Mouse (Mus musculus): Measurements from ENCODE around the gene Dnah8. TPM values are rescaled to one million over a fixed set of nuclear protein-coding genes. Genes with fewer than 3 reads are reported as not detected.

Gene Dnah8
- total RNA-seq, 1 experiment from 2014 or later, result 56.8 TPM

- no peak for ATAC-seq (replicated peaks in 1 of 2; ENCODE audit: insufficient read depth in 1 of 2, low FRiP score in 2 of 2, low TSS enrichment in 1 of 2, low read depth in 1 of 2, poor library complexity in 2 of 2, severe bottlenecking in 2 of 2)
Measured at GRCm38 (mm10) chr17:30874276-30874675, 250.1 kb downstream of the Dnah8 start.

- no peak for ATAC-seq (replicated peaks in 1 of 2; ENCODE audit: insufficient read depth in 1 of 2, low FRiP score in 2 of 2, low TSS enrichment in 1 of 2, low read depth in 1 of 2, poor library complexity in 2 of 2, severe bottlenecking in 2 of 2)
Measured at GRCm38 (mm10) chr17:30877456-30877855, 253.3 kb downstream of the Dnah8 start.

GRCm38 (mm10) chr17:30878626-30879025, 254.5 kb downstream of the Dnah8 start:
- no peak for ATAC-seq (replicated peaks in 1 of 2; ENCODE audit: insufficient read depth in 1 of 2, low FRiP score in 2 of 2, low TSS enrichment in 1 of 2, low read depth in 1 of 2, poor library complexity in 2 of 2, severe bottlenecking in 2 of 2)

DNA sequence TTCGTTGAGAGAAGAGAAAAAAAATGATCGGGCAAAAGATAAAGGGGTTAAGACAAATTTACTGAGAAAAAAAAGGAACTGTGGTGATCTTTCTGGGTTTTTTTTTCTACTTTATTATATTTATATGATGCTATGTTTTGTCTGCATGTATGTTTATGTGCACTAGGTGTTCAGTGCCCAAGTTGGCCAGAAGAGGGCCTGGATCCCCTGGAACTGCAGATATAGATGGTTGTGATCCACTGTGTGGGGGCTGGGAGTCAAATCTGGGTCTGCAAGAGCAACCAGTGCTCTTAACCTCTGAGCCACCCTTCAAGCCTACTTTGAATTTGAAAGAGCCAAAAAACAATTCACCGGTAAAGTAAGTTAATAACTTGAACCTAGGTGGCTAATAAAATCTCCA, 256.2 kb downstream of the Dnah8 start:
- ATAC-seq (replicated peaks in 1 of 2; ENCODE audit: insufficient read depth in 1 of 2, low FRiP score in 2 of 2, low TSS enrichment in 1 of 2, low read depth in 1 of 2, poor library complexity in 2 of 2, severe bottlenecking in 2 of 2), result no peak

DNA sequence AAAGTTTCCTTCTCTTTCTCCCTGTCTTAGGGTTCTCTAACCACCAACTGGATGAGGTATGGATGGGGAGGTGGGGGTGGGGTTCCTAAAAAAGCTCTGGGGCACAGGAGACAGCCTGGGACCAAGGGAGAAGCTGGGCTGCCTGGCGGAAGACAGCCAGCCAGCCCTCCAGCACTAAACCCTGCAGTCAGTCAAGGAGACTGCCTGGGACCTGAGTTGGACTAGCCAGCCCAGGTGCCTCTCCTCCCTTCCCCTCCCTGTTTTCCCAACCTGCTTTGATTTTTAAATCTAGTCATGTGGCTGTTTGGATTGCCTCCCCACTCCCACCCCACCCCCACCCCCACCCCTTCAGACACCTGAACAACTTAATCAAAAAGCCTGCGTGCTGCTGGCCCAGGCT, 256.8 kb downstream of the Dnah8 start:
- ATAC-seq (replicated peaks in 1 of 2; ENCODE audit: insufficient read depth in 1 of 2, low FRiP score in 2 of 2, low TSS enrichment in 1 of 2, low read depth in 1 of 2, poor library complexity in 2 of 2, severe bottlenecking in 2 of 2), result no peak

DNA sequence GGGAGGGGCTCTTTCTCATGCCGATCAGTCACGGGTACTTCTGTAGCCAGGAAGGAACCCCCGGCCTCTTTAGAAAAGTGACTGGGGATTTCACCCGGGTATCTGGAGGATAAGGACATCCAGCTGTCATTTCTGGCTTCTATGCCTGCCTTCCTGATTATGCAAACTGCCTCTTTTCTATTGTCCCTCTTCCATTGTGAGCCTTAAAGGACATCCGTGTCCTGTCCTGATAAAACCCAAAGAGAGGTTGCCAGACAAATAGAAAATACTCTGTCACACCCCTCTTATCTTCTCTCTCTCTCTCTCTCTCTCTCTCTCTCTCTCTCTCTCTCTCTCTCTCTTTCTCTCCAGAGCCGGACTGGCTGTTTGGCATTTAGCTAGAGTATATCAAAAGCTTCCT, 258.1 kb downstream of the Dnah8 start:
- no peak for ATAC-seq (replicated peaks in 1 of 2; ENCODE audit: insufficient read depth in 1 of 2, low FRiP score in 2 of 2, low TSS enrichment in 1 of 2, low read depth in 1 of 2, poor library complexity in 2 of 2, severe bottlenecking in 2 of 2)

GRCm38 (mm10) chr17:30883534-30883933, 259.4 kb downstream of the Dnah8 start:
- ATAC-seq (replicated peaks in 1 of 2; ENCODE audit: insufficient read depth in 1 of 2, low FRiP score in 2 of 2, low TSS enrichment in 1 of 2, low read depth in 1 of 2, poor library complexity in 2 of 2, severe bottlenecking in 2 of 2), result no peak

DNA sequence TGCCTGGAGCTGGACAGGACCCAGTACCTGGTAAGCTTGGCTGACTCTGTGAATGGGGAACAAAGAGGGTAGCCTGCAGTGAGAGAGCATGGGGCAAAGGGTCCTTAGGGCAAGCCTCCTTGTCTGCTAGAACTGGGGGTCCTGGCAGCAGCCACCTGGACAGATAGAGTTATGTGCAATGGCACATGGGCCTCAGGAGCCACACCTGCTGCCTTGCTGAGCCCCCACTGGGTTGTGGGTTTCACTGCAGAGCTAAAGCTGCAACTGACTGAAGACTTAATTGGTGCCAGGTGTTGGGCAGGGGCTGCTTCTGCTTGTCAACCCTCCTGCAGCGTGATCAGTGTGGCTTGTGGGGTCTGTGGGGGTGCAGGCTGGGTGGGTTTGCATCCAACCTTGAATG, 267.9 kb downstream of the Dnah8 start:
- ATAC-seq (replicated peaks in 1 of 2; ENCODE audit: insufficient read depth in 1 of 2, low FRiP score in 2 of 2, low TSS enrichment in 1 of 2, low read depth in 1 of 2, poor library complexity in 2 of 2, severe bottlenecking in 2 of 2), result no peak

DNA sequence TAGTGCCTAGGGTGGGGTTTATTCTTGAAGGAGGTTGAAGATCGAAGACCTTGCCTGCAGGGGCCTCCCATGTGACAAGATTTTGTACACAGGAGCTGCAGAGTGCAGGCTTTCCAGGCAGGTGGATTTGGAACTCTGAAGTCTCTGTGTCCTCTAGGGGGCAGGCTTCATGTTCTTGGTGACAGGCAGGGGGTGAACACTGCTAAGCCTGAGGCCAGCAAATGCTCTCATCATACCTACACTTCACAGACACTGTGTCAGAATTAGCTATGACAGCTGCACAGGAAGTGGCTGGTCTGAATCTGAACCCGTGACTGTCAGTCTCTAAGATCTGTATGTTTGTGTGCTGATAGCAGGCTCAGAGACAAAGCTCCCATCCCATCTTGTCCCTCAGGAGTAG, 268.6 kb downstream of the Dnah8 start:
- no peak for ATAC-seq (replicated peaks in 1 of 2; ENCODE audit: insufficient read depth in 1 of 2, low FRiP score in 2 of 2, low TSS enrichment in 1 of 2, low read depth in 1 of 2, poor library complexity in 2 of 2, severe bottlenecking in 2 of 2)

- no peak for ATAC-seq (replicated peaks in 1 of 2; ENCODE audit: insufficient read depth in 1 of 2, low FRiP score in 2 of 2, low TSS enrichment in 1 of 2, low read depth in 1 of 2, poor library complexity in 2 of 2, severe bottlenecking in 2 of 2)
Measured at GRCm38 (mm10) chr17:30897075-30897474, 272.9 kb downstream of the Dnah8 start.

DNA sequence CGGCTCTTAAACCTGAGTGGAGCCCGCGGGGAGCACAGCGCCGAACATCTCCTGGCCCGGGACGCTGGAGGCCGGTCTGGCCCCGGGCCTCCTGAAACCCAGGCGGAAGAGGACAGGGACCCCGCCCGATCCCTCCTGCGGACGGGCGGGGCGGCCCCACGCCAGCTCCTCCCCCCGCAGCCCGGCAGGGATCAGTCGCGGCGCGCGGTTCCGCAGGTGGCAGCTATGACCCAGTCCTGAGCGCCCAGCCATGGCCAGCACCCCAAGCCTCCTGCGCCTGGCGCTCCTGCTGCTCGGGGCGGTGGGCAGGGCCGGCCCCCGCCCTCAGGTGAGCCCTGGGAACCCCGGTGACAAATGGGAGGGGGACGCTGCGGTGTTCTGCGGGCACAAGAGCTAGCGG, 277.5 kb downstream of the Dnah8 start, which contains the start of gene Glp1r:
Gene Glp1r, plus strand, starts transcription at position 191 of the 400 bp plus-strand sequence.
- peak in 1 of 2 experiments; percentile 29; a peak in 1 of 4 replicates for ATAC-seq (replicated peaks in 1 of 2; ENCODE audit: insufficient read depth in 1 of 2, low FRiP score in 2 of 2, low TSS enrichment in 1 of 2, low read depth in 1 of 2, poor library complexity in 2 of 2, severe bottlenecking in 2 of 2)

DNA sequence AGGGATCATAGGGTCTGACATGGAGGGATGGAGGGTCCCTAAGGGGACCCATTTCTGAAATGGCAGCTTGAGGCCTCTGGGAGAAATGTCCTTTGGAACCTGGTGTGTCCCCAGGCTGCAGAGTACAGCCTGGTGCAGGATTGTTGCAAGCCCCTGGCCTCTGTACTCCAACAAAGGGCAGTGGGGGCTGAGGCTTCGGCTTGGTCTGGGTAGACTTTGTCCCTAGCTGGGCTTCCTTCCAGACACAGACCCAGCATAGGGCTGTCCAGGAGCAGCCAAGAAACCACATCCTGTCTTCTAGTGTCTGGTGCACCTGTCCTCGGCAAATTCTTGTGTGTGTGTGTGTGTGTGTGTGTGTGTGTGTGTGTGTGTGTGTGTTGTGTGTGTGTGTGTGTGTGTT, 279.9 kb downstream of the Dnah8 start:
- no peak for ATAC-seq (replicated peaks in 1 of 2; ENCODE audit: insufficient read depth in 1 of 2, low FRiP score in 2 of 2, low TSS enrichment in 1 of 2, low read depth in 1 of 2, poor library complexity in 2 of 2, severe bottlenecking in 2 of 2)

- ATAC-seq (replicated peaks in 1 of 2; ENCODE audit: insufficient read depth in 1 of 2, low FRiP score in 2 of 2, low TSS enrichment in 1 of 2, low read depth in 1 of 2, poor library complexity in 2 of 2, severe bottlenecking in 2 of 2), result peak; percentile 22 to 36; a peak in 1 of 4 replicates
Measured at GRCm38 (mm10) chr17:30907577-30907976, 283.4 kb downstream of the Dnah8 start.

- no peak for ATAC-seq (replicated peaks in 1 of 2; ENCODE audit: insufficient read depth in 1 of 2, low FRiP score in 2 of 2, low TSS enrichment in 1 of 2, low read depth in 1 of 2, poor library complexity in 2 of 2, severe bottlenecking in 2 of 2)
Measured at GRCm38 (mm10) chr17:30910866-30911731, 286.9 kb downstream of the Dnah8 start.

- no peak for ATAC-seq (replicated peaks in 1 of 2; ENCODE audit: insufficient read depth in 1 of 2, low FRiP score in 2 of 2, low TSS enrichment in 1 of 2, low read depth in 1 of 2, poor library complexity in 2 of 2, severe bottlenecking in 2 of 2)
Measured at GRCm38 (mm10) chr17:30911732-30912088, 287.6 kb downstream of the Dnah8 start.

GRCm38 (mm10) chr17:30912536-30912935, 288.4 kb downstream of the Dnah8 start:
- no peak for ATAC-seq (replicated peaks in 1 of 2; ENCODE audit: insufficient read depth in 1 of 2, low FRiP score in 2 of 2, low TSS enrichment in 1 of 2, low read depth in 1 of 2, poor library complexity in 2 of 2, severe bottlenecking in 2 of 2)

DNA sequence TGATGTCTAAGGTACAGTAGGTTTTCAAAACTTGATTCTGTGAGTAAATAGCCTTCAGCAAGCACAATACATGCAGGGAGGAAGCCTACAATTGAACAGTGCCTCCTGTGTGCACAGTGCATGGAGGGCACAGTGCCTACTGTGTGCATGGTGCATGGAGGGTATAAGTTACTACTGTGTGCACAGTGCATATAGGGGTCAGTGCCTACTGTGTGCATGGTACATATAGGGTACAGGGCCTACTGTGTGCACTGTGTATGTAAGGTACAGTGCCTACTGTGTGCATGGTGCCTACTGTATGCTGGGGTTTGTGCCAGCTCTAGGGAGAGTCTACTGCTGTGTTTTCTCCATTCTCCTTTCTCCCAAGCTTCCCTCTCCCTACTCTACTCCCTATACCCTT, 290.1 kb downstream of the Dnah8 start:
- ATAC-seq (replicated peaks in 1 of 2; ENCODE audit: insufficient read depth in 1 of 2, low FRiP score in 2 of 2, low TSS enrichment in 1 of 2, low read depth in 1 of 2, poor library complexity in 2 of 2, severe bottlenecking in 2 of 2), result no peak

GRCm38 (mm10) chr17:30923566-30923965, 299.4 kb downstream of the Dnah8 start:
- ATAC-seq (replicated peaks in 1 of 2; ENCODE audit: insufficient read depth in 1 of 2, low FRiP score in 2 of 2, low TSS enrichment in 1 of 2, low read depth in 1 of 2, poor library complexity in 2 of 2, severe bottlenecking in 2 of 2), result no peak
